Mouse (Mus musculus) CH12.LX (cell line): ENCODE data around the gene S100a14. TPM values are rescaled to one million over a fixed set of nuclear protein-coding genes. Genes with fewer than 3 reads are reported as not detected.

Experiments used
- DNase-seq: peaks from one replicate; pipeline ENCODE4 v3.0.0-alpha.2; 2013; ENCODE audit errors: extremely low read depth
- H3K27ac ChIP-seq: 2 replicates; pipeline ENCODE4 v1.5.1; 2012; ENCODE audit warnings: low read depth, mild to moderate bottlenecking, control low read depth, moderate library complexity; ENCODE audit not compliant: insufficient read depth
- H3K27me3 ChIP-seq: replicated peaks from 2 replicates; pipeline ENCODE3; 2012; ENCODE audit warnings: inconsistent platforms
- H3K36me3 ChIP-seq, 2 experiments: replicated peaks in 1 of 2; 2 replicates each; pipeline versions ENCODE3 to v1.6.1; 2012; ENCODE audit warnings: inconsistent platforms in 1 of 2, low read length in 1 of 2, mild to moderate bottlenecking in 1 of 2, mixed read lengths in 1 of 2, moderate library complexity in 1 of 2; ENCODE audit not compliant: control insufficient read depth in 1 of 2, insufficient read depth in 1 of 2
- H3K4me1 ChIP-seq, 2 experiments: 2 replicates each; pipeline ENCODE4 v1.6.1; 2012; ENCODE audit warnings: inconsistent platforms in 1 of 2, moderate library complexity in 1 of 2; ENCODE audit not compliant: insufficient read depth in 2 of 2, control insufficient read depth in 1 of 2
- H3K4me2 ChIP-seq: 2 replicates; pipeline ENCODE4 v1.6.1; 2012; ENCODE audit warnings: low read depth, mild to moderate bottlenecking, control low read depth; ENCODE audit not compliant: poor library complexity, insufficient read depth, severe bottlenecking
- H3K4me3 ChIP-seq, 3 experiments: fragments of 150-350 bp in 1 of 3; sonication (generic) in 1 of 3; replicated peaks in 1 of 3; 2 replicates each; pipeline versions ENCODE3 to v1.5.1; 2011 to 2012; ENCODE audit warnings: low read depth in 2 of 3, low read length in 2 of 3, mild to moderate bottlenecking in 2 of 3, moderate library complexity in 2 of 3, control low read depth in 1 of 3, improper control_type of control experiment in 1 of 3, inconsistent platforms in 1 of 3, mixed read lengths in 1 of 3; ENCODE audit not compliant: poor library complexity in 1 of 3
- H3K79me2 ChIP-seq: replicated peaks from 2 replicates; pipeline ENCODE4 v1.6.1; 2012; ENCODE audit warnings: mild to moderate bottlenecking, moderate library complexity; ENCODE audit not compliant: control insufficient read depth, poor library complexity, insufficient read depth, severe bottlenecking; ENCODE audit errors: extremely low read depth
- H3K9ac ChIP-seq: 2 replicates; pipeline ENCODE4 v1.6.1; 2012; ENCODE audit warnings: low read depth, mild to moderate bottlenecking, control low read depth, moderate library complexity; ENCODE audit not compliant: insufficient read depth
- H3K9me3 ChIP-seq: replicated peaks from 2 replicates; pipeline ENCODE3; 2012; ENCODE audit warnings: low read length, inconsistent platforms, mixed read lengths
- BHLHE40 ChIP-seq: IDR thresholded peaks from 2 replicates; pipeline ENCODE4 v1.6.1; 2011; ENCODE audit warnings: mild to moderate bottlenecking, low read depth, low read length, improper control_type of control experiment
- CHD1 ChIP-seq: IDR thresholded peaks from 2 replicates; pipeline ENCODE4 v1.6.1; 2012; ENCODE audit warnings: low read depth, low read length, improper control_type of control experiment, inconsistent platforms
- CTCF ChIP-seq, 2 experiments: IDR thresholded peaks in 1 of 2; conservative IDR thresholded peaks in 1 of 2; 2 replicates each; pipeline ENCODE4 v1.5.1; 2011 to 2012; ENCODE audit warnings: low read depth in 2 of 2, low read length in 2 of 2, improper control_type of control experiment in 1 of 2, inconsistent platforms in 1 of 2, mild to moderate bottlenecking in 1 of 2, moderate library complexity in 1 of 2
- E2F4 ChIP-seq: IDR thresholded peaks from 2 replicates; pipeline ENCODE4 v1.6.1; 2011; ENCODE audit warnings: low read depth, low read length, improper control_type of control experiment; ENCODE audit not compliant: insufficient replicate concordance
- ELF1 ChIP-seq: IDR thresholded peaks from 2 replicates; pipeline ENCODE4 v1.6.1; 2014; ENCODE audit warnings: low read depth, mild to moderate bottlenecking, inconsistent platforms, low read length, improper control_type of control experiment
- EP300 ChIP-seq: IDR thresholded peaks from 2 replicates; pipeline ENCODE4 v1.6.1; 2011; ENCODE audit warnings: low read length, improper control_type of control experiment
- GABPA ChIP-seq: IDR thresholded peaks from 2 replicates; pipeline ENCODE4 v1.6.1; 2012; ENCODE audit warnings: low read depth, low read length, improper control_type of control experiment, inconsistent platforms; ENCODE audit not compliant: insufficient replicate concordance
- JUN ChIP-seq: IDR thresholded peaks from 2 replicates; pipeline ENCODE4 v1.6.1; 2011; ENCODE audit warnings: low read depth, mild to moderate bottlenecking, low read length, improper control_type of control experiment, moderate library complexity; ENCODE audit not compliant: insufficient read depth
- JUND ChIP-seq: conservative IDR thresholded peaks from 2 replicates; pipeline ENCODE4 v1.6.1; 2011; ENCODE audit warnings: low read depth, low read length, improper control_type of control experiment
- KAT2A ChIP-seq: IDR thresholded peaks from 2 replicates; pipeline ENCODE4 v1.6.1; 2012; ENCODE audit warnings: low read length, improper control_type of control experiment, inconsistent platforms; ENCODE audit not compliant: insufficient replicate concordance
- MAFK ChIP-seq: IDR thresholded peaks from 2 replicates; pipeline ENCODE4 v1.6.1; 2011; ENCODE audit warnings: low read length, improper control_type of control experiment; ENCODE audit not compliant: insufficient replicate concordance
- MAZ ChIP-seq: IDR thresholded peaks from 2 replicates; pipeline ENCODE4 v1.6.1; 2012; ENCODE audit warnings: low read depth, mild to moderate bottlenecking, inconsistent platforms, low read length, improper control_type of control experiment, moderate library complexity
- MXI1 ChIP-seq: IDR thresholded peaks from 2 replicates; pipeline ENCODE4 v1.6.1; 2011; ENCODE audit warnings: mild to moderate bottlenecking, low read depth, low read length, improper control_type of control experiment
- MYC ChIP-seq: IDR thresholded peaks from 2 replicates; pipeline ENCODE4 v1.6.1; 2011; ENCODE audit warnings: low read depth, mild to moderate bottlenecking, improper control_type of control experiment, low read length
- NELFE ChIP-seq: IDR thresholded peaks from 2 replicates; pipeline ENCODE4 v1.6.1; 2011; ENCODE audit warnings: low read depth, low read length, improper control_type of control experiment
- NRF1 ChIP-seq: IDR thresholded peaks from 2 replicates; pipeline ENCODE4 v1.6.1; 2014; ENCODE audit warnings: low read depth, mild to moderate bottlenecking, inconsistent platforms, low read length, improper control_type of control experiment, moderate library complexity
- POLR2AphosphoS2 ChIP-seq: IDR thresholded peaks from 2 replicates; pipeline ENCODE4 v1.6.1; 2011; ENCODE audit warnings: low read depth, low read length, improper control_type of control experiment
- RAD21 ChIP-seq: IDR thresholded peaks from 2 replicates; pipeline ENCODE4 v1.6.1; 2011; ENCODE audit warnings: low read depth, mild to moderate bottlenecking, low read length, improper control_type of control experiment, moderate library complexity
- SIN3A ChIP-seq: IDR thresholded peaks from 2 replicates; pipeline ENCODE4 v1.6.1; 2012; ENCODE audit warnings: low read length, improper control_type of control experiment, inconsistent platforms
- SMC3 ChIP-seq: IDR thresholded peaks from 2 replicates; pipeline ENCODE4 v1.6.1; 2011; ENCODE audit warnings: low read depth, low read length, improper control_type of control experiment
- TCF12 ChIP-seq: IDR thresholded peaks from 2 replicates; pipeline ENCODE4 v1.6.1; 2014; ENCODE audit warnings: low read depth, mild to moderate bottlenecking, inconsistent platforms, low read length, improper control_type of control experiment
- UBTF ChIP-seq: IDR thresholded peaks from 2 replicates; pipeline ENCODE4 v1.6.1; 2012; ENCODE audit warnings: low read depth, mild to moderate bottlenecking, inconsistent platforms, low read length, improper control_type of control experiment, moderate library complexity
- USF1 ChIP-seq: IDR thresholded peaks from 2 replicates; pipeline ENCODE4 v1.6.1; 2014; ENCODE audit warnings: low read depth, mild to moderate bottlenecking, inconsistent platforms, low read length, improper control_type of control experiment
- USF2 ChIP-seq: conservative IDR thresholded peaks from 2 replicates; pipeline ENCODE4 v1.6.1; 2011; ENCODE audit warnings: low read depth, low read length, improper control_type of control experiment
- ZC3H11A ChIP-seq: IDR thresholded peaks from 2 replicates; pipeline ENCODE4 v1.6.1; 2012; ENCODE audit warnings: low read depth, mild to moderate bottlenecking, inconsistent platforms, low read length, improper control_type of control experiment
- dilution Hi-C: fragments of 300-500 bp; cut with MboI; formaldehyde crosslinking; loops from 2 replicates; pipeline ENCODE4 v1.14.3; 2020; ENCODE audit warnings: low sequenced_read_pairs; ENCODE audit not compliant: extremely low pct_unique_long_range_greater_than_20kb, extremely low pct_ligation_motif_present
- in situ Hi-C: fragments of 300-500 bp; cut with MboI; formaldehyde crosslinking; loops from 3 replicates; pipeline ENCODE4 v1.14.3; 2019; ENCODE audit warnings: low sequenced_read_pairs, low pct_ligation_motif_present, low pct_unique_long_range_greater_than_20kb, mixed read lengths
- polyA plus RNA-seq: library from polyadenylated mRNA; unstranded; fragments of >175 nt; gene quantifications from 2 replicates; pipeline ENCODE4 v1.2.1, GENCODE M21; 2012; ENCODE audit warnings: low read depth; ENCODE audit not compliant: insufficient read length
- total RNA-seq, 2 experiments: library from RNA; depleted of rRNA; stranded (reverse); fragments of 300-350 nt in 1 of 2; fragments of >200 nt in 1 of 2; gene quantifications; 2 replicates each; pipeline ENCODE4 v1.2.3; 2012 to 2014

The S100a14 gene
- total and polyA plus RNA-seq, 3 experiments, result not detected

GRCm38 (mm10) chr3:90537141-90537904 is 10.7 kb downstream of the S100a14 start, which contains the start of gene S100a16:
Gene S100a16 (plus strand): TSS chr3:90537254.
- no peak within 1 kb of the TSS for H3K27ac ChIP-seq
- H3K4me3 ChIP-seq, result no peak within 1 kb of the TSS
- H3K4me2 ChIP-seq, result no peak within 1 kb of the TSS
- no peaks in the 10 kb centered on the region for H3K9me3 ChIP-seq
- in situ Hi-C loops (no loop called here), dilution Hi-C loops (no loop called here)
- H3K9ac ChIP-seq, result no peak within 1 kb of the TSS
- TF ChIP-seq USF1 (no peak), MYC (no peak), POLR2AphosphoS2 (no peak), NELFE (no peak), CHD1 (no peak), EP300 (no peak), ELF1 (no peak), MXI1 (no peak), USF2 (no peak), MAFK (no peak), E2F4 (no peak), KAT2A (no peak)
- H3K79me2 ChIP-seq, result no peaks in the 10 kb centered on the region
- no peaks in the 10 kb centered on the region for H3K36me3 ChIP-seq
- H3K4me1 ChIP-seq, result peaks cover 0 to 9% of the 10 kb centered on the region in 2 experiments; a peak in 2 of 4 replicates
- peaks cover 40% of the 10 kb centered on the region for H3K27me3 ChIP-seq
- no peak for DNase-seq

GRCm38 (mm10) chr3:90537905-90538296 is 11.2 kb downstream of the S100a14 start:
- no peak overlapping the region for H3K4me3 ChIP-seq
- no peak for DNase-seq

GRCm38 (mm10) chr3:90540904-90541303 is 14.2 kb downstream of the S100a14 start:
- dilution Hi-C loops (no loop called here), in situ Hi-C loops (no loop called here)
- Histone ChIP-seq H3K4me3 (no peak overlapping the region), H3K9ac (no peak overlapping the region), H3K4me2 (no peak overlapping the region), H3K79me2 (no peaks in the 10 kb centered on the region), H3K27ac (no peak overlapping the region), H3K4me1 (no peaks in the 10 kb centered on the region), H3K27me3 (peaks cover 58% of the 10 kb centered on the region), H3K9me3 (no peaks in the 10 kb centered on the region), H3K36me3 (no peaks in the 10 kb centered on the region)
- no peak for DNase-seq
- TF ChIP-seq TCF12 (no peak), SIN3A (no peak), KAT2A (no peak), MAFK (no peak), CTCF (conservative IDR thresholded peaks at IDR 0.05 in 1 of 2, IDR thresholded peaks at IDR 0.05 in 1 of 2; ENCODE audit: low read depth in 2 of 2, low read length in 2 of 2) (no peak), USF1 (no peak), MAZ (no peak), UBTF (no peak), GABPA (no peak), EP300 (no peak), BHLHE40 (no peak), NRF1 (no peak), JUND (no peak), CHD1 (no peak), MYC (no peak), RAD21 (no peak), E2F4 (no peak), JUN (no peak)

More at GRCm38 (mm10) chr3:90537905-90538296, 11.2 kb downstream of the S100a14 start:
- Histone ChIP-seq H3K4me1 (peaks cover 0 to 9% of the 10 kb centered on the region in 2 experiments; a peak in 2 of 4 replicates), H3K79me2 (no peaks in the 10 kb centered on the region)
- TF ChIP-seq SMC3 (no peak), ZC3H11A (no peak)
- TF ChIP-seq, all 38 proteins: peak for 0
- H3K9ac ChIP-seq, result no peak overlapping the region
- peaks cover 44% of the 10 kb centered on the region for H3K27me3 ChIP-seq
- H3K27ac ChIP-seq, result no peak overlapping the region
- H3K9me3 ChIP-seq, result no peaks in the 10 kb centered on the region
- no peak overlapping the region for H3K4me2 ChIP-seq
- in situ Hi-C loops, result no loop called here
- dilution Hi-C loops, result no loop called here
- H3K36me3 ChIP-seq, result no peaks in the 10 kb centered on the region
